Mouse (Mus musculus) liver, embryonic 14.5 days (tissue): ENCODE measurements around the gene Ntmt1.

ENCODE experiments used
- CTCF ChIP-seq: IDR thresholded peaks from 2 replicates; pipeline ENCODE4 v1.5.1; 2016; ENCODE audit warnings: antibody characterized with exemption, low read depth, control low read depth
- EP300 ChIP-seq: IDR thresholded peaks from 2 replicates; pipeline ENCODE4 v1.6.1; 2016; ENCODE audit warnings: antibody characterized with exemption, low read depth

DNA sequence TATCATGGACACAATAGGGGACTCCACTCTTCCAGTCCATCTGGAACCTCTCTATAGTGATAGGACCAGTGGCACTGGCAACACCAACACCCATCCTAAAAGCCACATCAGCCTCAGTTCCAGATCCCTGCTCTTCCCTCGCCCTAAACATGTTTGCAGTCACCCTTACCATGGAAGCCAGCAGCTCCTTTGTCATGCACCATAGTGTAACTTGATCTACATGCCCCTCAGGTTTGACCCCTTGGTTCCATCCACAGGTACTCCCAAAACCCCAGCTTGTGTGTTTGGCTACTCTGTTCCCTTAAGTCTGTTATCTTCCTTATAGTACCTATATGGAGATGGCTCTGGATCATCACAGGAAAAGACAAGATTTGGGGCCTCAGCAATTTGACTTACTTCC lies 8.8 kb downstream of the Ntmt1 start:
- no peak for TF ChIP-seq CTCF
- TF ChIP-seq EP300, result no peak
